Mouse (Mus musculus) heart, adult 9 months (tissue): ENCODE measurements at regions not wholly inside any gene's neighbourhood (a gene's known extent, or its start where the extent isn't known, plus 50 kb on each side); places are given as distances from the start of the nearest gene placed in this dataset.

Experiments used
- DNase-seq, 2 experiments: peaks; one replicate each; pipeline ENCODE4 v3.0.0; 2022; ENCODE audit warnings: low spot score in 2 of 2

DNA sequence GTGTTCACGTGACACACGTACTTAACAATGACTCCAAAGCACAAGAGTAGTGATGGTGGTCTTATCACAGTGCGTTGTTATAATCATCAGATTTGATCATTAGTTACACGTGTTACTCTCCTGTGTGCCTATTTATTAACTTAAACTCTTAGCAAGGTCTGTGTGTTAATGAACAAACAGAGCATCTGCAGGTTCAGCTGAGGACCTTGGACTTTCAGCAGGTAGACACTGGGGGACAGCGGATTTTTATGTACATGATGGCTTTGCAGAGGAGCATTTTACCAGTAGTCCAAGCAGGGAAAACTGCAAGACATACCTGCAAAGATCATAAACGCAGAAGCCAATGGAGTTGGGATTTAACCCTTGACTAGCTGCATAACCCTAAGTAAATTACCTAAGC lies 211.7 kb upstream of the Ntm start:
- no peak for DNase-seq

DNA sequence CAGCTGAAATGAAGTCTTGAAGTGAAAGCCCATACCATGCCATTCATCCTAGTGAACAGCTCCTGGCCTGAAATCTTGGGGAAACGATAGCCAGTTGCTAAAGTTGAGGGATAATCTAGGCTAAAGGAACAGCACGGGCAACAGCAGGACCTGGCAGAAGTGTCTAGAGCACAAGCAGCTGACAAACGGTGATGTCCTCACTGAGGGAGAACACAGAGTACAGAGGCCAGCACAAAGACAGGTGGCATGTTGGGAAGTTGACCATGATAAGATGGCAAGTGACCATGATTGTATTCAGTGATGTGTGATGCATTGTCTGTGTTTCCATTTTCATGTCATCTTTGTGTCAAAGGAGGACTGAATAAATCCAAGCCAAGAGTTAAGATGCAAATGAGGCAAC lies 212.4 kb upstream of the Ntm start:
- DNase-seq = no peak

DNA sequence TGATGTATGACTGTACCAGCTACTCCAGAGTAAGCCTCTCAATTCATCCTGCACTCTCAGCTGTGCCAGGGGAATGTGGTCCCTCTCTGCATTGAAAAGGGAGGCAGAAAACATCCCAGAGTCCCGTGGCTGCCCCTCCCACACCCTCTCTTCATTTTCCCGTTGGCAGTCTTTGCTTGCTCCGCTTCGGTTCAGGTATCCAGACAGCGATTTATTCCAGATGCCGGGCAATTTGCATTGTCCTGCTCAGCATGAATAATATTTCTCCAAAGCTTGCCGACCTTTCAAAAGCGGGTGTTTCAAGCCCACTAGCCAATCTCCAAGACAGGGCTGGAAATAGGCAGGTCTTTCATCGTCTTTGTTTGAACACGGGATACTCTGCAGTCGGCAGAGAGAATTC lies 220.5 kb upstream of the Ntm start:
- no peak for DNase-seq

DNA sequence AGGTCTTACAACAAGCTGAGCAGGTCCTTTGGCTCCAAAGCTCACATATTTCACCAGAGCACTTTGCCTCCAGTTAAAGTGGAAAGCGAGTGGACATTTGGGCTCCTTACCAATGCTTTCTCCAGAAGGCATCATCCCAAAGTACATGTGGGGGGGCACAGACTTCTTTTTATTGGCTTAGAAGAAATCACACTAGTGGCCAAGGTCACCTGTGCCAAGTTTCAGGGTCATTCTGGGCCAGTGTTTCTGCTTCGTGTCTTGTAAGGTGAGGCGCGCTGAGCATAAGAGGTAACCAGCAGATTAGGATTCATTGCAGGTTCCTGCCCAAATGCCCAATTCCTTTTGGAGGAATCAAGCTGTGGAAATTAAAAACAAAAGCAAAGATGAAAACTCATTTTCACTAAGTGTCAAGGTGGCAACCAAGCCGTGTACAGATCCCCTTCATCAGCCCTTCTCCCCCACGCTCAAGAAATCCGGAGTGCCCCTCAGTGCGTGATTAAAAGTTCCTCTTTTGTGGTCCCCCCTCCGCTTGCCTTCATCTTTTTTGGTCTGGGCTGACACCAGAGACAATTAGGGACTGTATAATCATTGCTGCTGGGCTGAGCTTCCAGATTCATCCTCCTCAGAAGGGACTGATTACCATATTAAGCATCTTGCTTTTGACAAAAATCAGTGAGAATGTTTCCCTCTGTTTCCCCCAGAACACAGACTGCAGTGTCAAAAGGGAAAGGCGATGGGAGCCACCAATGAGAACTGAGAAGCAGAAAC lies 222.2 kb upstream of the Ntm start:
- no peak for DNase-seq

DNA sequence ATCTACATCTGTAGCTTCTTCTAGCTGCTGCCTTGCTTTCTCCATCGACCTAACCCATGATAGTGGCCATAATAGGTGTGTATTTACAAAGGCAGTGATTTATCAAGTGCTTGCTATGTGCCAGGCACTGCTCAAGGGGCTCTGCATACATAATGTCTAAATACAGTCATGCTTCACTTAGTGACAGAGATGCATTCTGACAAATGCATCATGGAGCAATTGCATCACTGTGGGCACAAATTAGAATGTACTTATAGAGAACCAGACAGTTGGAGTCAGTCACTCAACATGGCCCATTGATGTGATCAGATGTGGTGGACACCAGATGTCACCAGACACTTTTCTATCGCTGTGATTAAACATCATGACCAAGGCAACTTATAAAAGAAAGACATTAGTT lies 223.3 kb upstream of the Ntm start:
- DNase-seq = no peak

DNA sequence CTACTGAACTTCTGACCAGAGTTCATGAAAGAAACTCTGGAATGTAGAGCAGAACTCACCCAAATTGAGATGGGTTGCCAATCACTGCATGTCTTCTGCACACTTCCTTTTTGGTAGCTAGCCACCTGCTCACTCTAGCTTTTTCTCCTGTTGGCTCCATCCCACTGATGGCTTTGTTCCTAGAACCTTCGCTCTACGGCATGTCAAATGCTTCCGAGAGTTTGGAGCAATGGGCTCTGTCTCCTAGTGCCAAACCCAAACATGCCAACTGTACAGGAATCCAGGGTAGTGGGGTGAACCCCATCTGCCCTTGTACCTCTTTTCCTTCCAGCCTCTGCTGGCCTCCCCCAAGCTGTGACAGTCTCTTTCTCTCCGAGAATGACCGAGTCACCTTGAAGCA lies 227.1 kb upstream of the Ntm start:
- no peak for DNase-seq

DNA sequence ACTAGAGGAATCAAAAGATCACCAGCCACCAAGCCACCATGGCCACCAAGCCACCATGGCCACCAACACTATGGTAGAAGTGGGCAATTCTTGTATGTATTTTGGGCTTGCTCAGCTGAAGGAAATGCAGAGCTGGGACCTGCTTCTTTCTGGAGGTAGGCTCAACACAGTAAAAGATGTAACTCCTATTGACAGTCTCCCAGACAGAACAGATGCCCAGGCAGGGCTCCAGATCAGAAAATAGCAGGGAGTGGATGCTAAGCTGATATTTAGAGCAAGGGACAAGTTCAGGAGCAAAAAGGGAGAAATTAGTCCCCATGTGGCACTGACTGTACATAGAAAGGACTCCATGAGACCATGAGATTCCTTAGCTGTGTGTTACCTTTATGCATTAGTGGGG lies 228.2 kb upstream of the Ntm start:
- DNase-seq = no peak

- DNase-seq = no peak
Observed at GRCm38 (mm10) chr9:30191902-30192301, 229.0 kb upstream of the Ntm start.

DNA sequence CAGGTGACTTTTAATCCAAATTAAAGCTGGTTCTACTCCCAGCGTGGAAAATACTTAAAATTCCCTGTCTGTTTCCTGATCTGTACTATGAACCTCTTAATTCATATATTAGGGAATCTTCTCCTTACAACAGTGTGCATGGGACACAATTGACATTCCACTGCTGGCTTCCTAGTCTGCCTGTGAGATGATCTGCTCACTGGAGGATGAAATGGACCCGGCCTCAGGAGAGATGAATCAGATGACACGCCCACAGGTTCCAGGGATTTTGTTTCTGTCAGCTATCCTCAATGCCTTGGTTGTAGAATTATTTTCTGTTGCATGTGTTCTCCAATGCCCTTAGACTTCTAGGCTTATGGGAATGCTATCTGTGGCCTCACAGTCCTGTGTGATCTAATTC lies 231.9 kb upstream of the Ntm start:
- no peak for DNase-seq

GRCm38 (mm10) chr9:30202411-30202810 lies 224.5 kb upstream of the Snx19 start:
- DNase-seq = no peak

- no peak for DNase-seq
Observed at GRCm38 (mm10) chr9:30207631-30208030, 219.3 kb upstream of the Snx19 start.

- no peak for DNase-seq
Observed at GRCm38 (mm10) chr9:30209806-30210205, 217.1 kb upstream of the Snx19 start.

DNA sequence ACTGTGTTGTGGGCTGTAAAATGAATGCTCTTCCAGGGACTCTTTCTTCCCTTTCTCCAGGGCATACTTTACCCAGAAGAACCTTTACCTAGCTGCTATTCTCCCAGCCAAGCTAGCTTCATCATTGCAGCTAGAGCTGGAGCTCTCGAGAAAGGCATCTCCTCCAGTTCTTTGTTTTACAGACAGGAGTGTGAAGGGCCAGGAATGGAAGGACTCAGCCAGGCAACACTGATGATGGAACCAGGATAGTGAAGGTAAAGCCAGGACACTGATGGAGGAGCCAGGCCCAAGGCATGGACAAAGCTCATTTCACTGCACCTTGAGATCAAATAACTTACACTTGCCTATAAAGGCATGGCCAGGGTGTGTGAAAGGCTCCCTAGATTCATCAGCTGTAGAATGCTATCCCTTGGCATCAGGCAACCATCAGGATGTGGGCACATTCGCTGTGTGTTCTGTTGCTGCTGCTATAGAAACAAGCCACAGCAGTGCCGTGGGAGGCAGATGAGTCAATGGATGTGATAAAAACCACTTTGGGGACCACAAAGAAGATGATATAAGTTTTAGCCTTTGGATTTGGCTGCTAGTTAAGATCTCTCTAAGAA lies 214.3 kb upstream of the Snx19 start:
- DNase-seq = no peak

GRCm38 (mm10) chr9:30234501-30235163 lies 192.3 kb upstream of the Snx19 start:
- peak in 1 of 2 experiments; percentile 9 for DNase-seq

- no peak for DNase-seq
Observed at GRCm38 (mm10) chr9:30235791-30236190, 191.1 kb upstream of the Snx19 start.

DNA sequence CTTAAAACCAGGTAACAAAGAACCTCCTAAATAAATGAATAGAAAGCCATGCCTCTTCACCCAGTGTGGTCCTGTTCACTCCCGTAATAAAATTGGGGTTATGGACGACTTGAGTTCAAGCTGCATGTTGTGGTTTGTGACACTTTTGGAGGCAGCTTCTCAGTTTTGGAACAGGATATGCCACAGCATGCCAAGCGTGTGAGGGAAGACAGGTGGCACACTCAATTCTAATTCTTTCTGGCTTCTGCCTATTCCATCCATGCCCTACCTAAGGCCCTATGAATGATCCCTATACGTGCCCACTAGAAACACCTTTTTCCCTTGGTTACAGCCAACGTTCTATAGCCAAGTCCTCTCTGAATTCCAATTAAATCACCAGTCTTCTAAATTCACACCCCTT lies 184.8 kb upstream of the Snx19 start:
- DNase-seq = no peak

DNA sequence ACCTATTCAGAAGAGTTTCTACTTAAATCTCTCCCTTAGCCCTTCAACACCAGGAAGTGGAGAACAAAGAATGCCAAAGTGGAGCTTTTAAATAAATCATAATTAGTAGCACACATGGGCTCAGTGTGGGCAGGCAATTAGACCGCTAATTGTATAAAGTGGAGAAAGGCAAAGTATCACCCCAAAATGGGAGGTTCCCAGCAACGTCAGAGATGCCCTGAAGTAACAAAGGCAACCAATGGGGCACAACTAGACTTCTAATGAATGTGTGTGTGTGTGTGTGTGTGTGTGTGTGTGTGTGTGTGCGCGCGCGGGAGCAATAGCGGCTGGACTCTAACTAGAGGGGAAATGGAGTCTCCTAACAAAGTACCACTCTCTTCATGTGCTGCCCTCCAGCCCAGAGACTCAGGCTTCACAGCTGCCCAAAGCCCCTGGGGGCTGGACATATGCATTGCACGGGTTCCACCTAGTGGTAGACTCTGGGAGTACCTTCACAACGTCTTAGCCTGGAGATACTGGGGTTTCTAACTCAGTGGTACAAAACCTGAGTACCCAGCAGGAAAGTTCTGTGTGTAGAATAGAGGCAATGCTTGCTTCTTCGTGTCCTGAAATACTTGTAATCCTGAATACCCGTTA lies 162.3 kb upstream of the Snx19 start:
- peak in 1 of 2 experiments; percentile 13 for DNase-seq

DNA sequence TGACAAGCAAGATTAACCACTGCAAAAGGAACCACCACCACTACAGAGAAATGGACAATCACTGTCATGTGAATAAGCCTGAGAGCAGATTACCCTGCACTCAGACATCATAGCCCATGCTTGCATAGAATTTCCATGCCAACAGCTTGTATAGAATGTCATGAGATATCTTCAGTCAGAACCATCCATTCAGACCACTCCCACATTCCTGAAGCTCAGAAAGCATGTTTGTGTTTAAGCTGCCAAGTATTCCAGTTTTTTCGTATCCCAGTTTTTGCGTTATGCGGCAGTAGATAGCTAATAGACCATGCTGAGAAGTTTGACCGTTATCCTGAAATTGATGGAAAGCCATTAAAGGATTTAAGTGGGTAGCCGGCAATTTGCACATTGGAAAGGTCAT lies 155.8 kb upstream of the Snx19 start:
- DNase-seq = no peak

- no peak for DNase-seq
Observed at GRCm38 (mm10) chr9:30273836-30274235, 153.1 kb upstream of the Snx19 start.

- DNase-seq = no peak
Observed at GRCm38 (mm10) chr9:30278231-30278630, 148.7 kb upstream of the Snx19 start.

GRCm38 (mm10) chr9:30283080-30283770 lies 143.7 kb upstream of the Snx19 start:
- no peak for DNase-seq

- no peak for DNase-seq
Observed at GRCm38 (mm10) chr9:30283771-30284148, 143.1 kb upstream of the Snx19 start.
